Comparison of ENCODE assay signal across 8 mouse cellular contexts in genomic region chr4:121016021-121016898, GRCm38 (mm10). TPM values are rescaled to one million over a fixed set of nuclear protein-coding genes. Genes with fewer than 3 reads are reported as not detected.
DNase-seq lines count a peak whose midpoint lies in the region; ATAC-seq and TF ChIP-seq lines count a peak whose summit lies in the region.

No protein-coding gene starts in this region.

- 4% methylated on average over 40 of the region's 40 CpGs for WGBS in kidney, embryonic 14.5 days
- WGBS in forebrain, embryonic 11.5 days = 8% methylated on average over 40 of the region's 40 CpGs
- WGBS in hindbrain, postnatal 0 days = 4% methylated on average over 39 of the region's 40 CpGs
- WGBS in liver, adult 2 months = 1% methylated on average over 40 of the region's 40 CpGs
- 8% methylated on average over 40 of the region's 40 CpGs for WGBS in neural tube, embryonic 12.5 days

- peak overlapping the region; percentile 98 for H3K4me3 ChIP-seq in kidney, embryonic 14.5 days (ENCODE audit: low read length)
- H3K4me3 ChIP-seq in forebrain, embryonic 11.5 days (ENCODE audit: low read depth, low read length) = peak overlapping the region; percentile 87
- H3K4me3 ChIP-seq in hindbrain, postnatal 0 days (ENCODE audit: low read length) = peak overlapping the region; percentile 89
- peak overlapping the region; percentile 99 for H3K4me3 ChIP-seq in liver, adult 2 months (ENCODE audit: insufficient read depth, low read depth, low read length)
- H3K4me3 ChIP-seq in neural tube, embryonic 12.5 days = peak overlapping the region; percentile 93

- H3K36me3 ChIP-seq in kidney, embryonic 14.5 days (ENCODE audit: control insufficient read depth, insufficient read depth, low read length) = no peaks in the 10 kb centered on the region
- no peaks in the 10 kb centered on the region for H3K36me3 ChIP-seq in forebrain, embryonic 11.5 days (ENCODE audit: control insufficient read depth, insufficient read depth, low read length)
- no peaks in the 10 kb centered on the region for H3K36me3 ChIP-seq in hindbrain, postnatal 0 days (ENCODE audit: insufficient read depth, low read length)
- no peaks in the 10 kb centered on the region for H3K36me3 ChIP-seq in liver, adult 2 months (ENCODE audit: control insufficient read depth, insufficient read depth, low read length)
- no peaks in the 10 kb centered on the region for H3K36me3 ChIP-seq in neural tube, embryonic 12.5 days

- no peak for TF ChIP-seq CTCF in hindbrain, postnatal 0 days (IDR thresholded peaks at IDR 0.05; ENCODE audit: low read depth)
- no peak for TF ChIP-seq CTCF in liver, adult 2 months (IDR thresholded peaks at IDR 0.05; ENCODE audit: low read depth, low read length)

- H3K79me2 ChIP-seq in liver, adult 2 months (ENCODE audit: control insufficient read depth, insufficient read depth, low read length) = peaks cover 29% of the 10 kb centered on the region; the same call in 1 of the 2 replicates

- H3K27me3 ChIP-seq in kidney, embryonic 14.5 days (ENCODE audit: control insufficient read depth, insufficient read depth, low read length) = no peaks in the 10 kb centered on the region
- H3K27me3 ChIP-seq in forebrain, embryonic 11.5 days (ENCODE audit: control insufficient read depth, insufficient read depth, low read length) = no peaks in the 10 kb centered on the region
- no peaks in the 10 kb centered on the region for H3K27me3 ChIP-seq in hindbrain, postnatal 0 days (ENCODE audit: insufficient read depth, low read length)
- H3K27me3 ChIP-seq in liver, adult 2 months (ENCODE audit: control insufficient read depth, insufficient read depth, low read length) = no peaks in the 10 kb centered on the region
- no peaks in the 10 kb centered on the region for H3K27me3 ChIP-seq in neural tube, embryonic 12.5 days (replicated peaks)

- peak; percentile 41 for ATAC-seq in kidney, embryonic 14.5 days (ENCODE audit: low FRiP score, low TSS enrichment)
- no peak; the same call in none of the 2 replicates for ATAC-seq in forebrain, embryonic 11.5 days (replicated peaks; ENCODE audit: low FRiP score)
- peak; percentile 44 for ATAC-seq in hindbrain, postnatal 0 days
- ATAC-seq in neural tube, embryonic 12.5 days (ENCODE audit: low FRiP score, low read depth) = peak; percentile 51

- DNase-seq in kidney, adult 18-20 months = no peak
- DNase-seq in brain, adult 2 months (ENCODE audit: low read depth, low spot score) = peak; percentile 89
- peak; percentile 71 for DNase-seq in forebrain, embryonic 11.5 days (ENCODE audit: low spot score)
- DNase-seq in hindbrain, postnatal 0 days (ENCODE audit: low spot score) = peak; percentile 42
- DNase-seq in liver, adult 2 months (ENCODE audit: extremely low read depth, low read depth, low spot score) = peak; percentile 77
- DNase-seq in thymus, postnatal 14 days = peak; percentile 13

- peak overlapping the region; percentile 85 for H3K9ac ChIP-seq in kidney, embryonic 14.5 days (ENCODE audit: low read depth, low read length)
- peak overlapping the region; percentile 79 for H3K9ac ChIP-seq in forebrain, embryonic 11.5 days (ENCODE audit: low read length)
- H3K9ac ChIP-seq in hindbrain, postnatal 0 days (replicated peaks; ENCODE audit: low read length) = peak overlapping the region; percentile 83
- peak overlapping the region; percentile 97 for H3K9ac ChIP-seq in liver, adult 2 months (ENCODE audit: low read depth, low read length)
- H3K9ac ChIP-seq in neural tube, embryonic 12.5 days = peak overlapping the region; percentile 92

- 0 out of 2 replicates have a peak overlapping the region, but pooled peaks have one; percentile 65 for H3K27ac ChIP-seq in kidney, embryonic 14.5 days (ENCODE audit: low read depth, low read length)
- no peak overlapping the region for H3K27ac ChIP-seq in forebrain, embryonic 11.5 days (ENCODE audit: low read depth, low read length)
- H3K27ac ChIP-seq in hindbrain, postnatal 0 days = peak overlapping the region; percentile 77
- peak overlapping the region; percentile 92 for H3K27ac ChIP-seq in liver, adult 2 months (replicated peaks; ENCODE audit: insufficient read depth, low read depth, low read length)
- H3K27ac ChIP-seq in neural tube, embryonic 12.5 days = peak overlapping the region; percentile 47; the same call in 1 of the 2 replicates

- peaks cover 13% of the 10 kb centered on the region for H3K4me1 ChIP-seq in kidney, embryonic 14.5 days (ENCODE audit: control insufficient read depth, insufficient read depth, low read length)
- peaks cover 3% of the 10 kb centered on the region; the same call in 1 of the 2 replicates for H3K4me1 ChIP-seq in forebrain, embryonic 11.5 days (replicated peaks; ENCODE audit: control insufficient read depth, insufficient read depth, low read length)
- peaks cover 17% of the 10 kb centered on the region; the same call in 1 of the 2 replicates for H3K4me1 ChIP-seq in hindbrain, postnatal 0 days (ENCODE audit: insufficient read depth, low read length)
- H3K4me1 ChIP-seq in liver, adult 2 months (ENCODE audit: control insufficient read depth, insufficient read depth, low read length) = peaks cover 25% of the 10 kb centered on the region
- H3K4me1 ChIP-seq in neural tube, embryonic 12.5 days = peaks cover 11% of the 10 kb centered on the region

- TF ChIP-seq POLR2A in liver, adult 2 months (IDR thresholded peaks at IDR 0.05; ENCODE audit: extremely low read depth, insufficient read depth, low read length) = 0 out of 2 replicates have a peak, but pooled peaks have one; percentile 9

- peak overlapping the region; percentile 91 for H3K4me2 ChIP-seq in kidney, embryonic 14.5 days (replicated peaks; ENCODE audit: low read depth, low read length)
- peak overlapping the region; percentile 95 for H3K4me2 ChIP-seq in forebrain, embryonic 11.5 days (ENCODE audit: low read depth, low read length, severe bottlenecking)
- H3K4me2 ChIP-seq in hindbrain, postnatal 0 days (ENCODE audit: low read depth, low read length) = peak overlapping the region; percentile 72
- peak overlapping the region; percentile 93 for H3K4me2 ChIP-seq in neural tube, embryonic 12.5 days (replicated peaks)

- no peaks in the 10 kb centered on the region for H3K9me3 ChIP-seq in kidney, embryonic 14.5 days (ENCODE audit: control insufficient read depth, low read length)
- H3K9me3 ChIP-seq in forebrain, embryonic 11.5 days (ENCODE audit: control insufficient read depth, low read length) = no peaks in the 10 kb centered on the region
- H3K9me3 ChIP-seq in hindbrain, postnatal 0 days (ENCODE audit: low read length) = no peaks in the 10 kb centered on the region
- H3K9me3 ChIP-seq in neural tube, embryonic 12.5 days = no peaks in the 10 kb centered on the region

RNA-seq across cellular contexts. Expression of gene Smap2, which starts 0.8 kb away (rescaled TPM):
- 13.5 and 20.2 TPM in 2 replicates for polyA plus RNA-seq in kidney, embryonic 14.5 days (2014; fragmentation: Nextera tagmentation; extraction: Ambion mirVana)
- 17.1 and 18.9 TPM in 2 replicates for polyA plus RNA-seq in forebrain, embryonic 11.5 days (2014; fragmentation: Nextera tagmentation; extraction: Ambion mirVana)
- total RNA-seq in hindbrain, postnatal 0 days (2014; rRNA removed) = 78.4 and 79.8 TPM in 2 replicates
- polyA plus RNA-seq in hindbrain, postnatal 0 days (2015; fragmentation: Nextera tagmentation; extraction: Ambion mirVana) = 37.4 and 42.0 TPM in 2 replicates
- total RNA-seq in liver, adult 2 months (2014; rRNA removed) = 13.7 and 16.9 TPM in 2 replicates
- 19.2 and 20.8 TPM in 2 replicates for polyA plus RNA-seq in liver, adult 2 months (2012; rRNA removed)
- polyA plus RNA-seq in neural tube, embryonic 12.5 days (2016; fragmentation: Nextera tagmentation; extraction: Ambion mirVana) = 39.0 and 44.5 TPM in 2 replicates

RNA-seq across cellular contexts. Expression of gene Col9a2, which starts 22.9 kb away (rescaled TPM):
- polyA plus RNA-seq in kidney, embryonic 14.5 days (2014; fragmentation: Nextera tagmentation; extraction: Ambion mirVana) = 1.7 and 3.2 TPM in 2 replicates
- 3.4 and 3.5 TPM in 2 replicates for polyA plus RNA-seq in forebrain, embryonic 11.5 days (2014; fragmentation: Nextera tagmentation; extraction: Ambion mirVana)
- 39.8 and 43.5 TPM in 2 replicates for total RNA-seq in hindbrain, postnatal 0 days (2014; rRNA removed)
- polyA plus RNA-seq in hindbrain, postnatal 0 days (2015; fragmentation: Nextera tagmentation; extraction: Ambion mirVana) = 22.8 and 23.8 TPM in 2 replicates
- total RNA-seq in liver, adult 2 months (2014; rRNA removed) = not detected in 2 replicates
- not detected in 2 replicates for polyA plus RNA-seq in liver, adult 2 months (2012; rRNA removed)
- 18.0 and 22.9 TPM in 2 replicates for polyA plus RNA-seq in neural tube, embryonic 12.5 days (2016; fragmentation: Nextera tagmentation; extraction: Ambion mirVana)
